Mouse (Mus musculus): ENCODE data around the gene Grk2.

Gene Grk2

DNA sequence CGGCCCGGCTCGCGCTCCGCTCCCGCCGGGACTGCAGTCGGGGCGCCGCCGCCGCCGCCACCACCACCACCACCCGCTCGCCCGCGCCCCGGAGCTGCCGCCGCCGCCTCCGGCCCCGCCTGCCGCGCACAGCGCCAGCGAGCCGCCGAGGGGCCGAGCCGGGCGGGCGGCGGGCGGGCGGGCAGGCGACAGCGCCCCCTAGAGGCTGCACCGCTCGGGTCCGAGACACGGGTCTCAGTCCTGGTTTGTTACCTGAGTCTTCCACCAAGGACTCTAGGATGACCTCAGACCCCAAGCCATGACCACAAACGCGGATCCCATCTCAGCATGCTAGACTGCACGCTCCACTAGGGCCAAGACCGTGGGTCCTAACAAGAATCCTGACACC, at the start of gene Grk2:
Gene Grk2 (minus strand): TSS at position 33 of the 388 bp plus-strand sequence.
- DNase-seq, result peak; percentile 83 to 90

DNA sequence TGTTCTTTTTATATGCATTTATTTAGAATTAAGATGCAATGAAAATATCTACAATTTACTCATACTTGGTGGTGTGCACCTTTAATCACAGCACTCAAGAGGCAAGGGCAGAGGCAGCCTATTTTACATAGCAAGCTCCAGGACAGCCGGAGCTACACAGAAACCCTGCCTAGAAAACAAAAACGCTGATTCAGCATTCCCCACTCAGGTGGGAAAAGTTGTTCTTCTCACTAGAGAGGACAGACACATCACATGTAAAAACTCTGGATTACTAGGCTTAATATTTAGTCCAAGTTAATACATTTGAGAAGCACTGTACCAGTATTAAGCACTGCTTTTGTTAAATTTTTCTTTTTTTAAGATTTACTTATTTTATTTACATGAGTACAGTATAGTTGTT, 43.4 kb upstream of the Grk2 start:
- DNase-seq, result no peak

DNA sequence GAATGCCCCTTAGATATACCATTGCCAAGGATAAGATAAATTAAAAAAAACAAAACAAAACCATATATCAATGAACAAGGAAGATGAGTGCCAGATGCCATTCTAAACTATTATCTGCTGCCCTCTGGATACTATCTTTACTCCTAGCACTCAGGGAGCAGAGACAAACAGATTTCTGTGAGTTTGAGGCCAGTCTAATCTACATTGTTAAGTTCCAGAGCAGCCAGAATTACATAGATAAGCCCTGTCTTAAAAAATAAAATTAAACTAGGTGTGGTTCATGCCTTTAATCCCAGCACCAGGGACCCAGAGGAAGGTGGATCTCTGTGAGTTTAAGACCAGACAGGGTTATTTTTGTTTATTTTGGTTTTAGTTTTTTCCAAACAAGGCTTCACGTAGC, 40.5 kb upstream of the Grk2 start:
- DNase-seq, result no peak

DNA sequence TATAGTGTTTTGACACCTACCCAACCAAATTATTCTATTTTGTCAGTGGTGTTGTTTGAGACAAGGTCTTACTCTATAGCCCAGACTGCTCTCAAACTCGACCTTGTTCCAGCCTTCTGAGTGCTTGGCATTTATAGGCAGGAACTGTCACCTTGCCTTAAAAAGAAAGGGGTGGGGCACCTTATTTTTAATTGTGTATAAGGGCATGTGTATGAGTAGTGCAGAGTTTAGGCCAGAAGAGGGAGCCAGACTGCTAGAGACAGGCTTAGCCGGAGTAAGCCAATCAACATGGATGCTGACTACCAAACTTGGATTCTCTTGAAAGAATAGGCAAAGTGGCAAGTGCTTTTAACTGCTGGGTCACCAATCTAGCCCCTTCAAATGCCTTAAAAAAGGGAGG, 32.1 kb upstream of the Grk2 start:
- peak; percentile 69 to 87 for DNase-seq

DNA sequence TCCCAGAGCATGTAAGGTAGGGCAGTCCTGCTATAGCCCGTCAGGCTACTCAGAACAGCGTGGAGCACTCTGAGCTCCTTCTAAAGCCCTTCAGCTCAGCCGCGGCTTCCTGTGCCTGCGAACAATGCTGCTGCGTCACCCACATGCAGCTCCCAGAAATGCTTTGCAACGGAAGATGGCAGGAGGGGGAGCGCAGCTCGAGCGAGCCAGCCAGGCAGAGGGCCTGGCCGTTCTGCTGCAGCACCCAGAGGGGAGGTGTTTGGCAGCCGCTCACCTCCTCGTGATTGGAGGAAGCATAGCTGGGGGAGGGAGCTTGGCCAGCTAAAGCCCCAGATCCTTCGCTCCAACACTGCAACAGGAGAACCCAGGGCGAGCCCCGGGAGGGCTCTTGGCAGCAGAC, 27.8 kb upstream of the Grk2 start:
- peak; percentile 96 to 99 for DNase-seq

DNA sequence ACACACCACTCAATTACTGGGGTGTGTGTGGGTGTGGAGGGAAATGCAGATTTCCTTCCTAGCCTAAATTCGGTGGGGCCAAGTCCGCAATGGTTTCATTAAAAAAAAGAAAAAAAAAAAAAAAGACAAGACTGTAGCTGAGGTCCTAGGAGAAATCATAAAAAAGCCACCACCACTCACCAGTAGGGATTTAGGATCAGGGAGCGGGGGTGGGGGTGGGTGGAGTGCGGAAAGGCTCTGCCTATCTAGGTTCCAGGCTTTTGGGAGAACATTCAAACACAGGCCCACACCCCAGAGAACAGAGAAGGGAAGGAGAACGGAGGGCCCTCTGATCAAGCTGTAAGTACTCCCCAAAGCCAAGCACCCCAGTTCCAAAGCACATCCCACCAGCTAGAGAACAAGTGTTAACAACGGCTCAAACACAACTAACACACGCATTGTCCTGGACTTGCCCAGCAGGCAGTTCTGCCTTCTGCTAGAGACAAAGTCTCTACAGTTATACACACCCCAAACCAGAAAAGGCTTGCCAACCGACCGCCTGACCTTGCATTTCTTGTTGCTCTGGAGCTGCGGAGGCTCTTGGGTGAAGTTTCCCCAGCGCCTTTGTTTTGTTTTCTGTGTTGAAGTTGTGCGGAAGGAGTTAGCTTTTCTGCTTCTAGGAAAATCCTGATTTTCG, 27.2 kb upstream of the Grk2 start:
- DNase-seq, result peak; percentile 51 to 69

DNA sequence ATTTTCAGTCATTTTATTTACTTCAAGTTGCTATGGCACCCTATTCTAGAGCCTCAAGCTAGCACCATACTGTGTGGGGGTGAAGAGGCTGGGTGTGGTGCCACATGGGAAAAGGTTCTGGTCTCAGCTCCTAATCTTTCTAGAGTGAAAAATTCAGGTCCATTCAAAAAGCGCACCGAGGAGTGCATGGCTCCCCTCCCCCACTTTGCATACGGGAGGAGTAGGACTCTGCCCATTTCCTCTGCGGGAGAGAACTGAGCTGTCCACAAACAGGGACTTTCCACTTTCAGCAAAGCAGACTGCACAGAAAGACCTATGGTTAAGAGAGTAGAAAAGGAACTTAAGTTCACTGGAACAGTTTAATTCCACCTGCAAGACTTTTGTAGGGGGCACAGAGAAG, 26.6 kb upstream of the Grk2 start:
- DNase-seq, result peak; percentile 76 to 84

DNA sequence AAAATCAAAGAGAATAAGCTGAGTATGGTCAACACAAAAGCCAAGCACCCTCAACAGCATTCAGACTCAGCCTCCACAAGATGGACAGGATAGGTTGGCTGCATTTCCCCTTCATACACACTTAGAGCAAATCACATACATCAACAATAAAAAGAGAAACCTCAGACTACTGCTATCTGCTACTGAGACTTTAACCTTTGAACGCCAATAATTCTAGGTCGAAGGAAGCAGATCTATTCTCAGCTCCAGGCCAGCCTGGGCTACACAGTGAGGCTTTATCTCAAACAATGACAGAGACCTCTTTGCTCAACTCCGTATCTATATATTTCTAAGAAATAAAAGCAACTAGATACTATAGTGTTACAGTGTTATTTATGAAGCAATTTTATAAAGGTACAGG, 25.3 kb upstream of the Grk2 start:
- no peak for DNase-seq

DNA sequence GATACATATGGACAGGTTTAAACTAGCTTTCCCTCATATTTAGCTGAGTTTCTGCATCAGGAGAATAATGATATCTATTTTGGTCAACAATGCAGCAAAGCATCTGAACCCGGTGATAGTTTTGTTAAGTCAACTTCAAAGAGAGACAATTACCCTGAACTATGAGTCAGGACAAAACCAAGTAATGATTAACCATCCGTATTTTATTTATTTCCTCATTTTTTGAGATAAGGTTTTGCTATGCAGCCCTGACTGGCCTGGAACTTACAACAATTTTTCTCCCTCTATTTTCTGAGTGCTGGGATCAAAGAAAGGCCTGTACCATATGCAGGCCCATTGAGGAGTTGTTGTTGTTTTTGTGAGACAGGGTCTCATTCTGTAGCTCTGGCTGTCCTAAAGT, 24.6 kb upstream of the Grk2 start:
- no peak for DNase-seq

DNA sequence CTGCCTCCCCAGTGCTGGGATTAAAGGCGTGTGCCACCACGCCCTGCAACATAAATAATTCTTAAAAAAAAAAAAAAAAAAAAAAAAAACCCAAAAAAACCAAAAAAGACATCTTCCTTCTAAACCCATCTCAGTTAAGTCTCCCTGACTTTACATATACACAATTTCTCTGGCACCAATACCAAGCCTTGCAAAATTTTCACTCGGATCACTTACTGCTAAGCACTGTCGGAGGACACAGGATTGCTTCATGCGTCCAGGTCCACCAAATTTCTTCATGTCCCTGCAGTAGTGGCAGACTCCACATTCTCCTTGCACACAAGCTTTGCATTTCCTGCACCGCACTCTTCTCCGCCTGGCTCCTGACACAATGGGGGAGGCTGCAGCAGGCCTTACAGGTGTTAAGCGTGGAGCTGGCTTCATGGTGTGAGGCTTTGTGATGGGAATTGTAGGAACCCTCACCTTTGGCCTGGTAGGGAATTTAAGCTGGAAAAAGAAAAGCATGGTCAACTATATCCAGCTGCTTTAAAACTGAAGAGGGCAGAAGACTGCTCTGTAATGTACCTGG, 22.8 kb upstream of the Grk2 start:
- DNase-seq, result no peak

DNA sequence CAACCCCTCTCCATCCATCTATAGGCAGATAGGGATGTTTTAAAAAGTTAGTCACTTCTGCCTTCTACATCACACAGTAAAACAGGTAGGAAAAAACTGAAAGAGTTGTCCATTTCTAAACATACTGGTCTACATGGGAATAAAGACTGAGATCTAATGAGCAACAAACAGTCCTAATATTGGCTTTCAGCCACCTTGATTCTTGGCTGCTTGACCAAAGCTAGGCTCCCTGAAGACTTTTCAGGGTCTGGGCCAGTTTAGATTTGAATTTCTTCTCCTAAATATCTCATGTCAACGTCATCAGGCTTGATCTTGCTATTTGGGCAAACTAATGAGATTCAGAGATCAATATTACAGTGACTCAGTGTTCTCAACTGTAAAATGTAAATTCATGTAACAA, 20.9 kb upstream of the Grk2 start:
- no peak for DNase-seq

DNA sequence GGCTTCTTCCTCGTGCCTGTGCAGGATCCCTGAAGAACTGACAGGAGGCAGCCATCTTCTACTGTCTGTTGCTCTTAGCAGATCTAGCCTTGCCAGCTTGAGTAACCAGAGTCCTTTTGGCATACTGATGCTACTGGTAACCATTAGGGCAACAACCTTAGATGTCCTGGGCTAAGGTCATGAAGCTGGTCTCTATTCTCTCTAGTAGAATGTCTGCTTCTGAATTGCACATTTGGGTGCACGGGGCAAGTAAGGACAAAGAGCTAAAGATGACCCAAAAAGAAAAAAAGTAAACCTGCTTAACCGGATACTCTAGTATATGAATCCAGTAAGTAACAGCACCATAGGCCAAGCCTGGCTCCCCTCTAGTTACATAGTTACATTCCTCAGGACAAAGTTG, 20.1 kb upstream of the Grk2 start:
- no peak for DNase-seq

DNA sequence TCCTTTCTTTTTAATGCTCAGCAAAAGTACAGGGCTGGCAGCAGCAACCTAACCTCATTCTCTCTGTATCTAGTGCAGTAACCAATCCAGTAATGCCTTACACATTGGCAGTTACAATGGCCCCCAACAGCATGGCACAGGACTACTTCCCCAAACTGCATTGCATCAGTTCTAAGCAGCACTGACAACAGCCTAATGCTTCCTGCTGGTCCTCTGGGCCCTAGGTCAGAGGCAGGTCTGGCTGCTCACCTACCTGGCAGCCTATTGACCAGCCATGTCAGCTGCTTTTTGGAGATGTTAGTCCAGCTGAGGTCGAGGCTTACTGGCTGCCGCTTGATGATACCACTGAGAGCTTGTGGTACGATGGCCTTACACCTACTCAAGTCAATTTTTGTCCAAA, 16.1 kb upstream of the Grk2 start:
- no peak for DNase-seq

DNA sequence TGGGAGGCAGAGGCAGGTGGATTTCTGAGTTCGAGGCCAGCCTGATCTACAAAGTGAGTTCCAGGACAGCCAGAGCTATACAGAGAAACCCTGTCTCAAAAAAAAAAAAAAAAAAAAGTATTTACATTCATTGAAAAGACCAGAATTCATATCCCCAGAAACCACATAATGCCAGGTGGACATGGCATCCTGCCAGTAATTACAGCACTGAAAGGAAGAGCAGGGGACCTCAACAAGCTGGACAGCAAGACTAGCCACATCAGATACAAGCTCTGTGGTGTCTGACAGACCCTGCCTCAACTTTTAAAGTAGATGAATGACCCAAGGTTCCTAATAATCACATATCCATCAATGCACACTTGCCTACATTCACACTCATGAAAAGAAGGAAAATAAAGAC, 15.6 kb upstream of the Grk2 start:
- DNase-seq, result no peak

DNA sequence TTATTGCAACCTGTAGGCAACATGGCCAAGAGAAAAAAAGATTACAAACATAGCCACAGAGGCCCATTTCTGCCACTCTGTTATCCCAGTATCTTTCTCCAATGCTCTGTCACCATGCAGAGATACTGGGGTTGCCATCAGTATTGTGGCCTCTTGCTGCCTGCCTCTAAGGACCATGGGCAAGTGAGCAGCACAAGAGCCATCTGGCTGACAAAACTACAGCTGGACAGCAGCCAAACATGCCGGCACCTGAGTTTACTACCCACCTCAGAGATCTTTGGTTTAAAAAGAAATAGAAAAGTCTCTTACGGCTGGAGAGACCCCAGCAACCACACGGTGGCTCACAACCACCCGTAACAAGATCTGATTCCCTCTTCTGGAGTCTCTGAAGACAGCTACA, 13.2 kb upstream of the Grk2 start:
- DNase-seq, result no peak

DNA sequence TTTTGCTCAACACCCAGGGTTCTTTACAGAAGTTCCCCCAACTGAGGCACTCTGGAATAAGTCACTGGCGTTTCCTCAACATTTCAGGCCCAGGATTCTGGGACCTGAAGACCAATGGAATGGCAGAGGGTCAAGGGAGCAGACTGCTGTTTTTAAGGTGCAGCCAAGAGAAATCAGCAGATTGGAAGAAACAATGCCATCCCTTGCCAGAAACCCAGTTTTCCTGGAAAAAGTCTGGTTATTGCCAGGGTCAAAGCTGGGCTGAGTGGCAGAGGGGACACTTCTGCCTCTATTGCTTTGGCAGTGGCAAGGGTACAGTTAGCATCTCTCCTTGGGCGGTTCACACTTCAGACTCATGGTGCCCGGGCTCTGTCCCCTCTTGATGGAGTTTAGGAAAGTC, 11.2 kb upstream of the Grk2 start:
- DNase-seq, result no peak

DNA sequence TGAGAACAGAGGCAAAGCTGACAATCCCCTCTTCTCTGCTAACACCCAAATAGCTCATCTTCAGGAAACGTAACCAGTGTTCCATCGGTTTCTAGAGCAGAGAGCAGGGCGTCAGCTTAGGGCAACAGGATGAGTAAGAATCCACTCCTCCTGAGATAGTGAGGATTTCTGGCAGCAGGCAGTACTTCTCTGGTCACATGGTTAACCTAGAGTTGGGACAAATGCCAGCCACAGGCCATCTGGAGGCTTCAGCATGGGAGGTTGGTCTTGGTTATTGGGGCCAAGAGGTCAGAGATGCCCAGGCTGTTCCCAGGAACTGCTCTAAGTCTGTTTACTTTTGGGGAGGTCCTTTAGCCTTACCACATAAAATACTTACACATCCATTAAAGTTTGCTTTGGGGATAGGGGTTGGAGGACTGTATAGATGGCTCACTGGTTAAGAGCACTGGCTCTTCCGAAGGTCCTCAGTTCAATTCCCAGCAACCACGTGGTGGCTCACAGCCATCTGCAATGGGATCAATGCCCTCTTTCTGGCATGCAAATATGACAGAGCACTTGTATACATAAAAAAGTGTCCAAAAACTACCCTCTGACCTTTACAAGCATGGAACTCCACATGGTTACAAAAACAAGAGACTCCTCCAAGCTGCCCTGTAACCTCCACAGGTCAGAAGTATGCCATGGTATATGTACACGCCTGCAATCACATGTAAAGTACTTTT, 9.4 kb upstream of the Grk2 start:
- peak; percentile 61 to 73 for DNase-seq

DNA sequence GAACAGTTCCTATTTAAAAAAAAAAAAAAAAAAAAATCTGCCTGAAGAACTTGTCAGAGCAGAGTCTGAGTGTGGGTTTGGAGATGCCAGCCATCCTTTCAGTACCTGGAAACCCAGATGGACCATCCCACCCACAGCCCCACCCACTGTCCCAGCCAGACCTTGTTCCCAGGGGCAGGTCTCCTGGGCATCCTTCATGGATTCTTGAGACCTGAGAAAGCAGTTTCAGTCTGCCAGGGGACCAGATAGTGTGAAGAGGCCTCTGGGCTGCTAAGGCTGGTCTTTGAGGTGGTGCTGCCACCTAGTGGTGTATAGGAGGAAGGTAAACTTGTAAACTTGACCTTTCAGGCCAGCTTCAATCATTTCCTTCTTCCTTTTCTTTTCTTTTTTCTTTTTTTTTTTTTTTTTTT, 3.8 kb upstream of the Grk2 start:
- DNase-seq, result peak; percentile 70 to 73

DNA sequence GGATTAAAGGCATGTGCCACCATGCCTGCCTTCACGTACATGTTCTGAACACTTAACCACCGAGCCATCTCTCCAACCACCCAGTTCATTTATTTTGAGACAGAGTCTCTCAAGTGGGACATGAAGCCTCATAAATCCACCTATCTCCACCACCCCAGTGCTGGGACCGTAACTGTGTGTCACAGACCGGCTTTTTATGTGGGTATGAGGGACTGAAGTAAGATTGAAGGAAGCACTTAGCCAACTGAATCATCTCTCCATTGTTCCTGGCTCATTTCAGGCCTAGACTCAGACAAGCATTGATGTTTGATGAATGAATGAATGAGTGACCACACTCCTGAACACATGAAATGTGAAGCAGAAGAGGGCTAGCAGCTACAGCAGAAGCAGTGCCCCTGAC, 3.3 kb upstream of the Grk2 start:
- no peak for DNase-seq

DNA sequence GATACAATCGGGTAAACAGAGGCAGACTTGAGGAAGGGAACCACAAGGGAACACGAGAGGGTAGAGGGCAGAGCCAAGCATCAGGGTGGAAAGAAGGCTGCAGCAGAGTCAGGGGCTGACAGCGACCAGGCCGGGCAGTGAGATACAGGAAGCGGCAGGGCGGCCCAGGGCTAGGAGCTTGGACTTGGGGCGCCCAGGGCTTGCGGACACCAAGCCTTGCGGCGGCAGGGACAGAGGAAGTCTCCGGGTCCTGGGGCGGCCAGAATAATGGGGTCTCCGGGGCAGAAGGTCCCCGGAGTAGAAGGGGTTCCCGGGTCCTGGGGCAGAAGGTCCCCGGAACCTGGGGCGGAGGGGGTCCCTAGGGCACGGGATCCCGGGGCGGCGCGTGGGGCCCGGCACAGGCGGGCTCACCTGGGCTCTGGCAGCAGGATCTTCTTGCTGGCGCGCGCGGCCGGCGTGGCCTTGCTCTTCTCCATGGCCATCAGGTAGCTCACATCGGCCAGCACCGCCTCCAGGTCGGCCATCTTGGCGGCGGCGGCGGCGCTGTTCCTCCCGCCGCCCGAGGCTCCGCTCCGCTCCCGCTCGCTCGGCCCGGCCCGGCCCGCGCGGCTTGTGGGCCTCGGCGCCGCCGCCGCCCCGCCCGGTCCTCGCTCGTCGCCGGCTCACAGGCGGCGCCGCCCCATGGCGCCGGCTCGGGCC, 382 bp downstream of the Grk2 start:
- DNase-seq, result peak; percentile 49 to 73

DNA sequence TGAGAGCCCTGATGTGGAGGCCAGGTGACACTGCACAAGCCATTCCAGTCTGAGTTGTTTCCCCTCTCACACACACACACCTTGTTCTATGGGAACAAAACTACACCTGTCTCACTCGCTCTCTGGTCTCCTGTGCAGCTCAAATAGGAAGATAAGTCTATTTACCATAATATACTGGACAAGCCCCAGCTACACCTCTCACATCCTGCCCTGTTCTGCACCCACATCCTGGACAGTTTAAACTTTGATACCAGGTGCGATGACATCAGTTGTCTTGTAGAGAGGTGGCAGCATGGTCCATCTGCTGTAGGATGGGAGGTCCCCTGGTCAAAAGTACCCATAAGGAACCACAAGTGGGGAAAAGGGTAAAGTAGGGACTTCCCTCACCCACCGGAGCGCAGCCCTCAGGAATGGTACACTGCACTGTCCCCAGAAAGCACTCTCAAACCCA, 1.1 kb downstream of the Grk2 start:
- DNase-seq, result no peak

DNA sequence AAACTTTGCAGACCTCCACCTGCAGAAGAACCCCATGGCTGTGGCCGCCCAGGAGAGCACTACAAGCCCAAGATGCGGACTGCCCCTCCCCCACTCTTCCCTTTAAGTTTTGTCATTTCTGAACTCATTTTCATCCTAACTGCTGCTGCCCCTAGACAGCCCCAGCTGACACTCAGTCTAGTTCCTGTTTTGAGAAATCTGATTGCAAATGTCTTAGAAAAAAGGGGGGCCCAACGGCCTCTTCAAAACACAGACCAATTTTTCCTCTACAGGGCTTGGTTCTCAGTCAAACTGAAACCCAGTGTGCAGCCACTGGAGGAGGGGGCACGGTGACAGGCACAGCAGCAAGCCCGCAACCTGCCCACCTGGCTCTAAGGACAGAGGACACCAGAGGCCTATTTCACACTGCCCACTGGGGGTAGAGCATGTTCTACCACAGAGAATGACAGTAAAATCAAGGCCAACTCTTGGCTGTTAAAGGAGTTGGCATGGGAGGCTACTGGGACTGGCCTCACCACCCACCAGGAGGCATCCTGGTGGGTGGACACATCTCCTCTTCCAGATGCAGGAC, 1.7 kb downstream of the Grk2 start:
- DNase-seq, result peak in 1 of 2 experiments; percentile 30

DNA sequence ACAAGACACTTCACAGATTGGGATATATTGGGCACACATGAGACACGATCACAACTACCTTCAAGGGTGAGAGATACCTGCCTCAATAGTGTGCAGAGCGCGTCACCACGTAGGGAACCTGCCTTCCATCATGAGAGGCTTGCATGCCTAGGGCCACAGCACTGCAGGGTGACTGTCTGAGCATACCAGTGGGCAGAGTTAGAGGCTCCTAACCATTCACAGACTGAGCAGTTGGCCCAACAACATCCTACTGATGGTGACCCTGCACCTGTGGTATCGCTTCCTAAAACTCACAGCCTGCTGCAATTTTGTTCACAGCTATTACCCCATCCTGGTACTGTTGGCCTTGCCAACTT, 2.4 kb downstream of the Grk2 start:
- no peak for DNase-seq

Measured in kidney, postnatal 25 days (tissue).